Mouse (Mus musculus): ENCODE measurements around the gene Kmt2e. TPM values are rescaled to one million over a fixed set of nuclear protein-coding genes. Genes with fewer than 3 reads are reported as not detected.
"Not testable (repeated sequence)": the region's sequence is repeated elsewhere in the genome, so short reads cannot be mapped to it uniquely, and the experiment has no call there.

Kmt2e gene
- total RNA-seq, 4 experiments from 2014 or later = 71.4 to 117 (median 87.8) TPM

DNA sequence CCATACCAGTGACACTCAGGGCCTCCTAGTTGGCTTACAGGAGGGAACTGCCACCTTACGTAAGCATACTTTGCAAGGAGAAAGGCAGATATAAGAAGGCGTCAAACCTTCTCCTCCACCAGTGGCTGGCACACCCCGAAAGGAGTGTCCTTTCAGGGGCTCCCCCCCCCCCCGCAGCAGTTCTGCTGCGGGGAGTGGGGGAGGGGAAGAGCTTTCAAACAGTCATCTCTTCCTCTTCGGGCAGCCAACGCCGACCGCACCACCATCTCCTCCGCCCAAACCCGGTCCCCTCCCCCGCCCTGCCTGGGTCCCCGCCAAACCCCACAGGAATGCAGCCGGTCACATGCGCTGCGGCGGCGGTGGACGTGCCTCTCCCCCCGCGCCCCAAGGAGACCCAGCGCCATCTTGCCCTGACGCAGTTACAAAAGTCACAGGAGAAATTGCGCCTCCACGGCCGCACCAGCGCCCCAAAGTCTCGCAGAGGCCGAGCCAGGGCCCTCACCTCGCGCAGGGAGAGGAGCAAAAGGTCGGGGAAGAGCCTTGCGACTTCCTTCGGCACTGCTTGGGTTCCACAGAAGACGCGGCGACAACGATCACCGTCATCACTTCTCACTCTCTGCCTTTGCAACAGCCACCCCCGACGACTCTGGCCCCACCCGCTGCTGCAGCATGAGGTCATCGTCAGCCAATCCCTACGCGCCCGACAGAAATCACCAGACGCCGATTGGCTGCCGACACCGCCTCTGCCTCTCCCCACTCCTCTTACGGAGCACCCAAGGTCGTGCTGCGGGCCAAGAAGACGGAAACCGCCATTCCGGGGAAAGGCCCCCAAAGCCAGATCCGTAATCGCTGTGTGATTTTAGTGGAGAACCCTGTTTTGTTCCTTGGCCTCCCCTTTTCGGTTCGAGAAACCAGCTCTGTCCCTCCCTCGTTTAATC is 1.3 kb upstream of the Kmt2e start:
- DNase-seq = peak; percentile 99

DNA sequence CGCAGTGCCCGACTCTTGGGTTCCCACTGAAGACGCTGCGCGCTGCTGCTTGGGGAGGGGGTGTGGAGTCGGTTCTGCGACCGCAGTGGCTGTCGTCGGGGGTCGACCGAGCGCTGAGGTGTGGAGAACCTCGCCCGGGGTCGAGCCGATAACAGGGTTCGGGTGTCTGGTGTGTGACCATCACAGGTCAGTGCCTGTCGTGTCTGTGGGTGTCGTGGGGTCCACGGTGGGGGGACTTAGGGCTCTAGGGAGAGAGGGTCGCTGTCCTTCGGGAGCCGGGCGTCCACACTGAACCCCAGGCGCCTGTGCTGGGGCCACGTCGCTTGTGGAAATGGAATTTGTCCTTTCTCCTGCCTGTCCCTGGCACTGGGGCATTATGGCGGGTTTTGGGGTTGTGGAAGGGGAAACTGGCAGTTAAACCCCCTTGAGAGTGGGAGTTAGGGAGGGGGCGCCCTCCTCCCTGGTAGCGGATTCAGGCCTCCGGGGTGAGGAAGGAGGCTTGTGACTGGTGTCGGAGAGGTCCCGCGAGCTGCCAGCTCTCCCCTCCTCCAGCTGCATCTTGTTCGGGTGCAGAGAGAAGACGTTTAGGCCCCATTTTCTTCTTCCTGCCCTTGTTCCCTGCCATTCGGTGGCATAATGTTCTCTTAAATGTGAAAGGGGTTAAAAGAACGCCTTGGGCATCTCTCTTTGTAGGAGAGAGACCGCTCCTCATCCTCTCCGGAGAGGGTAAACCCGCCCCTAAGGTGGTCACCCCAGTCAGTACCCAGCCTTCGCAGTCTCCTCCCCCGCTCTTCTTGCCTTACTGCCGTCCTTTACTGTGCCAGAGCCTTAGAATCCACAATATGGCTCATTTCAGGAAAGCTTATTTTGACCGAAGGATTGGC is 599 bp downstream of the Kmt2e start:
- peak; percentile 58 for DNase-seq

DNA sequence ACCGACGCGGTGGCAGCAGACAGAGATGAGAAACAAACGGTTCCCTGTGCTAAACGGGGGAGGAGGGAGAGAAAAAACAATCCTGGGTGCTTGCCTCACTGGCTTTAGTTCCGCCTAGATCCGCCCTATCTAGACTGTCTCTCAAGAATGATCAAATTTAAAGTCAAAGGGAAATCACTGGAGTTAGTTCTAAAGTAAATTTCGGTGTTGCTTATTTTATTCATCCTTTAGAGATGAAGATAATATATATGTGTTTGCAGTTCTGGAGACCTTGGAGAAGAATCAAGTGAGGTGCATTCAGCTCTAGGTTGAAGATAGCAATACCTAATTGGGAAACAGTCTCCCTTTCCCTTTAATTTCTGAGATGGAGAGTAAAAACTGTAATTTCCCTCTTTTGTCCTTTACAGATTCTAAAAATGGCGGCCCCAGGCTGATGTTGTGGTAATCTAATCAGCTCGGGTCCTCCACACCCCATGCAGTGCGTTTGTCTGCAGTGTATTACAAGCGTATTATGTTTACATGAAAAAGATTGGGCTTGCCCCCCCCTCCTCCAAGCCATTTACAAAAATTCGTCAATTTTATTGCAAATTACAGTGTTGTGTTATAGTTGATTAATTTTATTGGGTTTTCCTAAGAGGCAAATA is 1.4 kb downstream of the Kmt2e start:
- no peak for DNase-seq

DNA sequence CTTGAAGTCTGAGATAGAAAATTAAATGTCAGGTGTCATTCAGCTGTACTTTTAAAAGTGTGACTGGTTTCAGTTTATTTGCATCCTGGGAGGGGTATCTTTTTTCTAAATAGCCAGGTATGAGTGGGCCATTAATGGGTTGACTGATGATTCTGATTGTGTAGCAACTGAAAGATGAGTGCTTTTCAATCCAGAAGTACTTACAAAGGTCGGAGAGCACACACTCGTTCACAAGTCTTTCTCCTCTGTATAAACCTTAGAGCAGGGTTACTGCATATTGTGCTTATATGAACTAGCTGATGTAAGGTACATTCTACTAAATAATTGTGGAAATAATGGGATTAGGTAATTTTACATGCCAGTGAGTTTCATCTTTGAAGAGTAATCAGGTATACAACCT is 2.5 kb downstream of the Kmt2e start:
- DNase-seq = no peak

DNA sequence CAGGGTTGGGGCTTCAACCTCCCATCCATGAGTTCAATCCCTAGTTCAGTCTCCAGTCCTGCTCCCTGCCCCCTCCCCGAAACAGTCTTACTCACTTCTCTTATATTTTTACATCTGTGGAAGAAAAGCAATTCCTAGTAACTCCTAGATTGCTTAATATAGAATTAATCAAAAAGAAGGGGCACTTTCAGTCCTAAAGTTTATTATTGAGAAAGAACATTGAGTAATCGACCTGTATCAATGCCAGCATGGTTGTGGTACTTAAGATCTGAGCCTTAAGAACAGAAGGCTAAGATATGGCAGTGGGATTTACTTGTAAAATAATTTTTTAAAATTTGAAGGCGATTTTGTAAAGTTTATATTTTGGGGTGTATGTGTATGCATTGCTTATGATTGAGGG is 5.6 kb downstream of the Kmt2e start:
- no peak for DNase-seq

DNA sequence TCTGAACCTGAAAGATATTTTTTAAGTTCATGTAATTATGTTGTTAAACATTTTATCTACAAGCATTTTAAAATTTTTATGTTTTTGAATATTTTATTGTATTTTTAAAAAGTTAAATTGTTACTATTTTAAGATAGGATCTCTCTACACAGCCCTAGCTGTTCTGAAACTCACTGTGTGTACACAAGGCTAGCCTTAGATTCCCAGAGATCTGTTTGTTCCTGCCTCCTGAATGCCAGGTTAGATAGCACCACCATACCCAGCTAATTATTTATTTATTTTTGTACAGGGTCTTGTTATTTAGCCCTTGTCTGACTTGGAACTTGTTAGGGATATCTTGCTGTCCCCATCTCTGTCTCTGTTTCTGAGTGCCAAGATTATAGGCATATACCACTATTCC is 6.3 kb downstream of the Kmt2e start:
- no peak for DNase-seq

DNA sequence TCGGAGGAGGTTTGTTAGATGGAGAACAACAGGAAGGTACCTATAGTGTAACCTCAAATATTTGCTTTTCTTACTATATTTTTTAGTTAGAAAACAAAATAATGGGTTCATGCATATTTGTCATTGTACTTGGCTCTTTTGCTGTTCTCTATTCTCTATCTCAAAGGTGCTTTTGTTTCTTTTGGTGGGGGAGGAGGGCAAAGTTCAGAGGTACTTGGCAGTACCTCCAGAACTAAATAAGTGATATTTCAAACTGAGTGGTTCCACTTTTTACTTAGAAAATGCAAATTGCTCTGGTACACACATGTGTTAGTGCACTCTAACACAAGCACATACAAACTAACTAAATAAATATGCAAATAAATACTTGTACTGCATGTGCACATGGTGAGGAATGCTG is 7.7 kb downstream of the Kmt2e start:
- no peak for DNase-seq

DNA sequence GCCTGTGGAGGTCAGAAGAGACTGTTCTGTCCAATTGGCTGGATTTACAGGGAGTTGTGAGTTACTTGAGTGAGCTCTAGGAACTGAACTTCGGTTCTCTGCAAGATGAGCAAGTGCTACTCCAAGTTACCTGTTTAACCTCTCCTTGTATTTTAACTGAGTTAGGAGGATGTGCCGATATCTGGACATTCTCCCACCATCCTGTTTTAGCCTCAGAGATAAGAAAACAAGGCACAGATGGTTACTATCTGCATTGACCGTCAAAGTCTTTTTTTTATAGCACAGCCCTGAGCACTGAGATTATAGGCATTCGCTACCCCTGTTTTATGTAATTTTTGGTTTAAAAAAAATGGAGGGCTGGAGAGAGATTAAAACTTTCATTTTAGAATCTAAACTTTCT is 10.2 kb downstream of the Kmt2e start:
- no peak for DNase-seq

DNA sequence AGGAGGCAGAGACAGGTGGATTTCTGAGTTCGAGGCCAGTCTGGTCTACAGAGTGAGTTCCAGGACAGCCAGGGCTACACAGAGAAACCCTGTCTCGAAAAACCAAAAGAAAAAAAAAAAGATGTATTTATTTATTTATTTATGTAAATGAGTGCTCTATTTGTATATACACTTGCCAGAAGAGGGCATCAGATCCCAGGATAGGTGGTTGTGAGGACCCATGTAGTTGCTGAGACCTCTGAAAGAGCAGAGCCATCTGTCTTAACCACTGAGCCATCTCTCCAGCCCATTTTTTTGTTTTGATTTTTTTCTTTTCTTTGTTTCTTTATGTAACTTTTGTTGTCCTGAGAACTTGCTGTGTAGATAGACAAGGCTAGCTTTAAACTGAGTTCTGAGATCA is 19.3 kb downstream of the Kmt2e start:
- not testable (repeated sequence) for DNase-seq

DNA sequence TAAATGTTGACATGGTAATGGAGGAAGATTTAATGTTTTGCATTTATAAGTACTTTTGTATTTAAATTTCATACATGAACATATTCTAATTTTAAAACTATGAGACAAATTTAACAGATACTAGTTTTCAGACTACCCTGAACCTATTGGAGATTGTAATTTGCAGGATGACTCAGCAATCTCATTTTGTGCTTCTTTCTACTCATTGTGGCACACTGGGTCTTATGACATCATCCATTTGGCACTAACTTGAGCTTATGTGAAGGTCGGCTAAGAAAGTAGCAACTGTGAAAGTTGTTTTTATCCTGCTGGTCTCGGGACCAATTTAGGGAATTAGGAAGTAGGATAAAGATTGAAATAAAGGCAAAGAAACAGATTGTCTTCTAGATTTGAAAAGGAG is 27.4 kb downstream of the Kmt2e start:
- no peak for DNase-seq

DNA sequence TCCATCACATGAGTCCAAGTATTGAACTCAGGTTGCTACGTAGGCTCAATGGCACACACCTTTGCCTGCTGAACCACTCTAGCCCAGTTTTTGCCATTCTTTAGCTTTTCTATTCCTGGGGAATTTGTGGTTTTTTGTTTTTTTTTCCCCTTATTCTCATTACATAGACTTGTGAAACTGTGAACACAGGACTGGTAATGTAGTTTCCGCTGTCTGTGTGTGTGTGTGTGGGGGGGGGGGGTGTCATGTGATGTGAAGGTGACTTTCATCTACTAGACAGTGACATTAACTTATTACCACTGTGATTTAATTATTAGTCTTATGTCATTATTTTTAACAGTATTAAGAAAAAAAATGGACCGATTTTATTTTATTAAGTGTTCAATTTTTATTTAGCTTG is 30.0 kb downstream of the Kmt2e start:
- no peak for DNase-seq

DNA sequence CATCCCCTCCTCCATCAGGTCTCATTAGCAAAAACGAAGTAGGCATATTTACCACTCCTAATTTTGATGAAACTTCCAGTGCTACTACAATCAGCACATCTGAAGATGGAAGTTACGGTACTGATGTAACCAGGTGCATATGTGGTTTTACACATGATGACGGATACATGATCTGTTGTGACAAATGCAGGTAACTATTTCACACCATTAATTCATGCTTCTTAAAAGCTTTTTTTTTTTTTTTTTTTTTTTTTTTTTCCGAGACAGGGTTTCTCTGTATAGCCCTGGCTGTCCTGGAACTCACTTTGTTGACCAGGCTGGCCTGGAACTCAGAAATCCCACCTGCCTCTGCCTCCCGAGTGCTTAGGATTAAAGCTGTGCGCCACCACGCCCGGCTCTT is 30.5 kb downstream of the Kmt2e start:
- DNase-seq = no peak

DNA sequence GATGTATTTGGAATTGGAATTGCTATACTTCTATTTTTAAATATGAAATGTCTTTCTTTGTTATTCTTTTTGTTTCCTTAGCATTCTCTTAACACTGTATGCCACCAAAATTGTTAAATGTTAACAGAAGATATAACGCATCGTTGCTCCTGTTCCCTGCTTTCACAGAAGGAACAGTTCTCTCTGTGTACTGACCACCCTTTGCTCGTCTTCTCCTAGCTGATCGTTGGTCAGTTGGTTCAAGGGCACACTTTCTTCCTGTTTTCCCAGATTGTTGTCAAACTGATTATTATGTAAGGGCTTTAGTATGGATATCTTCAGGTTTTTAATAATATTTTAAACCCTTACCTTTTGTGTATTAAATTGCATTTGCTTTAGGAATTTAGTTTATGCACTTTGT is 32.3 kb downstream of the Kmt2e start:
- no peak for DNase-seq

DNA sequence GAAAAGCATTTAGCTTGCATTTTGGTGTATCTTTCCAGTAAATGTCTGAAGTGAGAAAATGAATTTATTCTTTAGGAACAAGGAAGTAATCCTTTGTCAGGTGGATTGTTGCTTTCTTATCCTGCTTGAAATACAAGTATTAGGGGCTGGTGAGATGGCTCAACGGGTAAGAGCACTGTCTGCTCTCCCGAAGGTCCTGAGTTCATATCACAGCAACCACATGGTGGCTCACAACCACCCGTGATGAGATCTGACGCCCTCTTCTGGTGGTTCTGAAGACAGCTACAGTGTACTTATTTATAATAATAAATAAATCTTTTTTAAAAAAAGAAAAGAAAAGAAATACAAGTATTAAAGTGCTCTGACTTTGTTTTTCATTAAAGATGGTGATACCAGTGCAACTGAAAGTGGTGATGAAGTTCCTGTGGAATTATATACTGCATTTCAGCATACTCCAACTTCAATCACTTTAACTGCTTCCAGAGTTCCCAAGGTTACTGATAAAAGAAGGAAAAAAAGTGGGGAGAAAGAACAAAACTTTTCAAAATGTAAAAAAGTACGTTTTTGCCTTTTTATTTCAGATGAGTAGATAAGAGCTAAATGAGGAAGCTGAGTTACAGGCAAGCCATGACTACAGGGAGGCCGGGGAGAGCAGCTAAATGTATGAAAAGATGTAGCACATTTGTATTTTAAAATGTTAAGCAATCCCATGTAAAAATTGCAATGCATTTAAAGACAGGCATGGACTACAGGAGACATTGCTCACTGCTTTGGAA is 39.0 kb downstream of the Kmt2e start:
- no peak for DNase-seq

DNA sequence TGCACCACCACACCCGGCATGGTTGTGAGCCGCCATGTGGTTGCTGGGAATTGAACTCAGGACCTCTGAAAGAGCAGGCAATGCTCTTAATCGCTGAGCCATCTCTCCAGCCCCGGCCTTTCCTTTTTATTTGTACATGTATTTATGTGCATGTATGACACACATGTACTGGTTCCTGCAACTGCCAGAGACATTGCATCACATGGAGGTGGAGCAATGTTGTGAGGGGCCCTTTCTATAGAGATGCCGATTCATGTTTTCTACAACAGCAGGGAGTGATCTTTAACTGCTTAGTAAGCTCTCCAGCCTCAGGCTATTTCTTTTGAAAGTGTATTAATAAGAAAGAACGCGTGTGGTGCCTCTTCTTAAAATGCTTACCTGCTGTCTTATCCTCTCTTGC is 49.6 kb downstream of the Kmt2e start:
- DNase-seq = no peak

DNA sequence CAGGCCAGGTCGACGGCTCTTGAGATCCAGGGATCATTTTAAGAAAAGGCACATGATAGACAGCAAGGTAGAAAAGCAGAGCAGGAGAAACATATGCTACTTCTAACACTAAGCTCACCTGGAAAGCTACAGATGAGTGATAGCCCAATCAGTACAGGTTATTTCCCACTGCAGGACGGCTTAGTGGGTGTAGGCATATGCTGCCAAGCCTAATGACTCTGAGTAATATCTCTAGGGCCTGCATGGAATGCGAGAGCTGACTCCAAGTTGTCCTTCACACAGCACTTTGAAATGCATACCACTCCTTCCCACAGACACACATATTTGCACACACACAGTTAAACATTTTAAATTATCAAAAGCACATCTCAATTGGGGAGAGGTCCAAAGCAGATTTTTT is 55.0 kb downstream of the Kmt2e start:
- no peak for DNase-seq

DNA sequence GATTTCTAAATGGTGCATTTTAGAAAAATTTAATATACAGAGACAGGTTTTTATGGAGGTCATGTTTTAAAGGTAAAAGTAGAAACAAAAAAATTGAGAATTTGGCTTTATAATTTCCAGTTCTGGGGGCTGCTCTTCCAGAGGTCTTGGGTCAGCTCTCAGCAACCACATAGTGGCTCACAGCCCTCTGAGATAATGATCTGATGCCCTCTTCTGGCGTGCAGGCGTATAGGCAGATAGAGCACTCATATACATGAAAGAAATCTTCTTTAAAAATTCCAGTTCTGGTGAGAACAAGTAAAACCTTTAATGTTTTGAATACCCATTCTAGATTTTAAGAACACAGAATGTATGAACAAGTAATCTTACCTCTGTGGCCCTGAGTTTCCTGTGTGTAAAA is 56.6 kb downstream of the Kmt2e start:
- DNase-seq = no peak

DNA sequence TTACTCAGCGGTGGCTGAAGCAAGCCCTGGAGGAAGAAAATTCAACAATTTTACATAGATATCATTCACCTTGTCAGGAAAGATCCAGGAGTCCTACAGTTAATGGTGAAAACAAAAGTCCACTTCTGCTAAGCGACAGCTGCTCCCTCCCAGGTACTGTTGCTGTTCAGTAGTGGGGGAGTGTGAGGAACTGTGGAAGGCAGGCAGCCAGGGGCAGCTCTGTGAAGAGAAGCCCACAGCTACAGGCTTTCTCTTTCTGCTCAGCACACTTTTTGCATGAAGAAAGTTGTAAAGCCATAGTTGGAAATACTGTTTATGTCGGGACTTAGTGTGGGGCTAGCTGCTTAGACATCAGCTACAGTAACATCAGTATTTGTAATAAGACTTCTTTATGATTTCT is 62.2 kb downstream of the Kmt2e start:
- DNase-seq = no peak

DNA sequence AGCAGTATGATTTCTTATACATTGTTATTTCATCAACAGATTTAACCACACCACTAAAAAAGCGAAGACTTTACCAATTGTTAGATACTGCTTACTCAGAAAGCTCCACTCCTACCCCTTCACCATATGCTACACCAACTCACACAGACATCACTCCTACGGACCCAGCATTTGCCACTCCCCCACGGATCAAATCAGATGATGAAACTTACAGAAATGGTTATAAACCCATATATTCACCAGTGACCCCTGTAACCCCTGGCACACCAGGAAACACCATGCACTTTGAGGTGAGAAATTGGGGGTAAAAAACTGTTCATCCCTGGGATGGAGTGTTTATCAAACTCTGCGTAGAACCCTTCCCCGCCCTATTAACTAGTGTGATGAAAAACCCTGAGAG is 62.7 kb downstream of the Kmt2e start:
- no peak for DNase-seq

DNA sequence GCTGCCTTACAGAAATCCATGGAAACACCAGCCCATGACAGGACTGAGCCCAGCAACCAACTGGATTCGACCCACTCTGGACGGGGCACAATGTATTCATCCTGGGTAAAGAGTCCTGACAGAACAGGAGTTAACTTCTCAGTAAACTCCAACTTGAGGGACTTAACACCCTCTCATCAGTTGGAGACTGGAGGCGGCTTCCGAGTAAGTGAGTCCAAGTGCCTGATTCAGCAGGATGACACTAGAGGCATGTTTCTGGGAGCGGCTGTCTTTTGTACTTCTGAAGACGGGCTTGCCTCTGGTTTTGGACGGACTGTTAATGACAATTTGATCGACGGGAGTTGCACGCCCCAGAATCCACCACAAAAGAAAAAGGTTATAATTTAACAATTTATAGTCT is 63.7 kb downstream of the Kmt2e start:
- no peak for DNase-seq

DNA sequence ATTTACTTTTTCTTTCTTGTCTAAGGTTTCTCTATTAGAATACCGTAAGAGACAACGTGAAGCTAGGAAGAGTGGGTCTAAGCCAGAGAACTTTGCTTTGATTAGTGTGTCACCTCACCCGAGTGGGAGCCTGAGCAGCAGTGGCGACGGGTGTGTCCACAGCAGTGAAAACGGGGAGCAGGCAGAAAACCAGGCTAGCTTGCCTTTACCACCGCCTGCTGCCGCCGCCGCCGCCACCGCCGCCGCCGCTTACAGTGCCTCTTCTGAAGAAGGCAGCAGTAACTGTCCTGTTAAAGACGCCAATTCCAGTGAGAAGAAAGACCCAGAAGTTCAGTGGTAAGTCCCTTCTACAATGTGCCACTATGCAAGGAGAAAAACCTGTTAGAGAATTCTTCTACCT is 65.0 kb downstream of the Kmt2e start:
- no peak for DNase-seq

DNA sequence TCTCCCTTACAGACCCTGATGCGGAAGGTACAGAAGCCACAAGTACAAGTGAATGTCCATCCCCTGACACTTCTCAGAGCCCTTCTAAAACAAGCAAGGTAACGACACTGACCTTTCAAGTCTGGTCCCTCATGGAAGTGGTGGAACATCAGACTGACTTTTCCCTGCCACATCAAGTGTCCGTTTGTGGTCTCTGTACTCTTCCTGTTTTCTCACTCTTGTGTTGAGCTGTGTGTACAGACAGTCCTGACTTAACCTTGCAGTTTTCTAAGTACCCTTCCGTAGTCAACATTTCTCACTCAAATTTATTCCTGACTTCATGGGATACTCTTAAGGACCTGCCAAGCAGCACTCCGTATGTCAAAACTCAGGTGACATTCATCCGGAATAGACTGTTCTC is 66.5 kb downstream of the Kmt2e start:
- no peak for DNase-seq
